Mouse (Mus musculus): ENCODE results near the gene Ehbp1.

DNA sequence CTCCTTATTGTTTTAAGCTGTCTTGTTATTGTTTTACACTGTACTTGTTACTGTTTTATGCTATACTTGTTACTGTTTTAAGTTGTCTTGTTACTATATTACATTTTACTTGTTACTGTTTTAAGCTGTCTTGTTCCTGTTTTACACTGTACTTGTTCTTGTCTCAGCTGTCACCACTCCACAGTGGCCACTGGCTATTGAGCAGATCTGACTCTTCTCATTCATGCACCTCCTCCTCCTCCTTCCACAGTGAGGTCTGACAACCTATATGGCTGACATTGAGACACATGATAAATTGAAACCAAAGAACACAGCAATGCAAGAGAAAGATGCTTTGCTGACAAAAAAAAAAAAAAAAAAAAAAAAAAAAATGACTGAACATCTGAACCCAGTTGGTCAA is 203.6 kb downstream of the Ehbp1 start:
- no peak for TF ChIP-seq POLR2A (IDR thresholded peaks at IDR 0.05; ENCODE audit: borderline replicate concordance, extremely low read depth, low read depth, low read length)
- TF ChIP-seq CTCF (IDR thresholded peaks at IDR 0.05; ENCODE audit: insufficient read depth, low read length), result no peak
